Mouse (Mus musculus) CH12.LX (cell line): ENCODE results near the gene Abtb2.

Experiments
- CTCF ChIP-seq, 2 experiments: IDR thresholded peaks in 1 of 2; conservative IDR thresholded peaks in 1 of 2; 2 replicates each; pipeline ENCODE4 v1.5.1; 2011 to 2012; ENCODE audit warnings: low read depth in 2 of 2, low read length in 2 of 2, improper control_type of control experiment in 1 of 2, inconsistent platforms in 1 of 2, mild to moderate bottlenecking in 1 of 2, moderate library complexity in 1 of 2
- EP300 ChIP-seq: IDR thresholded peaks from 2 replicates; pipeline ENCODE4 v1.6.1; 2011; ENCODE audit warnings: low read length, improper control_type of control experiment
- ETS1 ChIP-seq: conservative IDR thresholded peaks from 2 replicates; pipeline ENCODE4 v1.6.1; 2012; ENCODE audit warnings: low read depth, mild to moderate bottlenecking, inconsistent platforms, low read length, improper control_type of control experiment, moderate library complexity
- HCFC1 ChIP-seq: IDR thresholded peaks from 2 replicates; pipeline ENCODE4 v1.6.1; 2012; ENCODE audit warnings: low read depth, mild to moderate bottlenecking, inconsistent platforms, low read length, improper control_type of control experiment
- JUN ChIP-seq: IDR thresholded peaks from 2 replicates; pipeline ENCODE4 v1.6.1; 2011; ENCODE audit warnings: low read depth, mild to moderate bottlenecking, low read length, improper control_type of control experiment, moderate library complexity; ENCODE audit not compliant: insufficient read depth
- MAX ChIP-seq: IDR thresholded peaks from 2 replicates; pipeline ENCODE4 v1.6.1; 2011; ENCODE audit warnings: low read length, improper control_type of control experiment
- MEF2A ChIP-seq: IDR thresholded peaks from 2 replicates; pipeline ENCODE4 v1.6.1; 2014; ENCODE audit warnings: low read depth, mild to moderate bottlenecking, inconsistent platforms, low read length, improper control_type of control experiment, borderline replicate concordance
- POLR2A ChIP-seq: IDR thresholded peaks from 2 replicates; pipeline ENCODE4 v1.6.1; 2011; ENCODE audit warnings: low read depth, mild to moderate bottlenecking, improper control_type of control experiment, low read length
- UBTF ChIP-seq: IDR thresholded peaks from 2 replicates; pipeline ENCODE4 v1.6.1; 2012; ENCODE audit warnings: low read depth, mild to moderate bottlenecking, inconsistent platforms, low read length, improper control_type of control experiment, moderate library complexity
- USF1 ChIP-seq: IDR thresholded peaks from 2 replicates; pipeline ENCODE4 v1.6.1; 2014; ENCODE audit warnings: low read depth, mild to moderate bottlenecking, inconsistent platforms, low read length, improper control_type of control experiment
- USF2 ChIP-seq: conservative IDR thresholded peaks from 2 replicates; pipeline ENCODE4 v1.6.1; 2011; ENCODE audit warnings: low read depth, low read length, improper control_type of control experiment
- ZC3H11A ChIP-seq: IDR thresholded peaks from 2 replicates; pipeline ENCODE4 v1.6.1; 2012; ENCODE audit warnings: low read depth, mild to moderate bottlenecking, inconsistent platforms, low read length, improper control_type of control experiment

GRCm38 (mm10) chr2:103728027-103728540, 162.0 kb downstream of the Abtb2 start:
- TF ChIP-seq USF1 (no peak), CTCF (conservative IDR thresholded peaks at IDR 0.05 in 1 of 2, IDR thresholded peaks at IDR 0.05 in 1 of 2; ENCODE audit: low read depth in 2 of 2, low read length in 2 of 2) (no peak), JUN (no peak), UBTF (no peak), USF2 (no peak), EP300 (no peak), MEF2A (no peak), ZC3H11A (no peak), POLR2A (no peak), ETS1 (no peak), HCFC1 (no peak), MAX (no peak)
